Mouse (Mus musculus) limb, embryonic 12.5 days (tissue): Measurements from ENCODE around the gene Aff3. TPM values are rescaled to one million over a fixed set of nuclear protein-coding genes. Genes with fewer than 3 reads are reported as not detected.

Experiments
- ATAC-seq: fragments of 200-750 bp; cut with Nextera tagmentation; 2 replicates; pipeline ENCODE4 v1.8.0; 2017; ENCODE audit warnings: low read depth, moderate TSS enrichment; ENCODE audit not compliant: insufficient number of reproducible peaks, insufficient read depth, low FRiP score, low TSS enrichment
- H3K27ac ChIP-seq: fragments of 300-500 bp; sonication (generic); 2 replicates; pipeline ENCODE4 v1.5.1; 2016; ENCODE audit warnings: mild to moderate bottlenecking, moderate library complexity
- H3K27me3 ChIP-seq: fragments of 300-500 bp; sonication (generic); 2 replicates; pipeline ENCODE4 v1.6.1; 2016; ENCODE audit warnings: mild to moderate bottlenecking, moderate library complexity
- H3K36me3 ChIP-seq: fragments of 300-500 bp; sonication (generic); 2 replicates; pipeline ENCODE4 v1.6.1; 2016; ENCODE audit warnings: mild to moderate bottlenecking, moderate library complexity
- H3K4me1 ChIP-seq: fragments of 300-500 bp; sonication (generic); replicated peaks from 2 replicates; pipeline ENCODE4 v1.6.1; 2016
- H3K4me2 ChIP-seq: fragments of 300-500 bp; sonication (generic); 2 replicates; pipeline ENCODE4 v1.6.1; 2016; ENCODE audit warnings: mild to moderate bottlenecking, moderate library complexity
- H3K4me3 ChIP-seq: fragments of 300-500 bp; sonication (generic); replicated peaks from 2 replicates; pipeline ENCODE4 v1.5.1; 2016; ENCODE audit warnings: mild to moderate bottlenecking
- H3K9ac ChIP-seq: fragments of 300-500 bp; sonication (generic); replicated peaks from 2 replicates; pipeline ENCODE4 v1.6.1; 2016; ENCODE audit warnings: mild to moderate bottlenecking, moderate library complexity
- H3K9me3 ChIP-seq: fragments of 300-500 bp; sonication (generic); 2 replicates; pipeline ENCODE4 v1.6.1; 2016; ENCODE audit warnings: mild to moderate bottlenecking, moderate library complexity
- WGBS: fragments of 180-500 bp; shearing (Covaris S2); methylation state at CpG from one replicate; pipeline ENCODE4 v1.1.7; 2016; 5-methylcytosine and 5-hydroxymethylcytosine counted together
- polyA plus RNA-seq: library from polyadenylated mRNA; unstranded; fragments of >200 nt; fragmentation: Nextera tagmentation; extraction: Ambion mirVana; gene quantifications from 2 replicates; pipeline ENCODE4 v1.2.1, GENCODE M21; 2016

Aff3 gene
- polyA plus RNA-seq, 1 experiment from 2014 or later, result 48.5 TPM

GRCm38 (mm10) chr1:38415511-38415910, 249.2 kb downstream of the Aff3 start:
- no peak overlapping the region for H3K9ac ChIP-seq
- no peaks in the 10 kb centered on the region for H3K27me3 ChIP-seq
- H3K4me2 ChIP-seq, result no peak overlapping the region
- no peak for ATAC-seq
- peaks cover 3% of the 10 kb centered on the region; the same call in 1 of the 2 replicates for H3K36me3 ChIP-seq
- no peaks in the 10 kb centered on the region for H3K9me3 ChIP-seq
- no peak overlapping the region for H3K4me3 ChIP-seq
- no peak overlapping the region for H3K27ac ChIP-seq
- H3K4me1 ChIP-seq, result peaks cover 36% of the 10 kb centered on the region
- 89% methylated on average over 6 of the region's 6 CpGs for WGBS

GRCm38 (mm10) chr1:38411106-38411505, 253.6 kb downstream of the Aff3 start:
- H3K4me2 ChIP-seq, result no peak overlapping the region

GRCm38 (mm10) chr1:38410457-38410856, 254.3 kb downstream of the Aff3 start:
- Histone ChIP-seq H3K27ac (no peak overlapping the region), H3K4me3 (no peak overlapping the region), H3K36me3 (peaks cover 3% of the 10 kb centered on the region; the same call in 1 of the 2 replicates), H3K4me2 (no peak overlapping the region), H3K9ac (no peak overlapping the region), H3K4me1 (peaks cover 24% of the 10 kb centered on the region), H3K9me3 (no peaks in the 10 kb centered on the region), H3K27me3 (no peaks in the 10 kb centered on the region)
- ATAC-seq, result no peak
- 39% methylated on average over 4 of the region's 4 CpGs for WGBS

More at GRCm38 (mm10) chr1:38411106-38411505, 253.6 kb downstream of the Aff3 start:
- H3K36me3 ChIP-seq, result peaks cover 3% of the 10 kb centered on the region; the same call in 1 of the 2 replicates
- 75% methylated on average over 4 of the region's 4 CpGs for WGBS
- no peaks in the 10 kb centered on the region for H3K27me3 ChIP-seq
- no peak overlapping the region for H3K4me3 ChIP-seq
- no peak overlapping the region for H3K9ac ChIP-seq
- no peak for ATAC-seq
- H3K27ac ChIP-seq, result no peak overlapping the region
- peaks cover 24% of the 10 kb centered on the region for H3K4me1 ChIP-seq
- H3K9me3 ChIP-seq, result no peaks in the 10 kb centered on the region

- WGBS, result 80% methylated on average over 3 of the region's 3 CpGs
- no peak overlapping the region for H3K9ac ChIP-seq
- ATAC-seq, result no peak
These were observed 256.5 kb downstream of the Aff3 start for GRCm38 (mm10) chr1:38408241-38408640.

GRCm38 (mm10) chr1:38403781-38404180, 261.0 kb downstream of the Aff3 start:
- Histone ChIP-seq H3K27ac (no peak overlapping the region), H3K36me3 (peaks cover 18% of the 10 kb centered on the region), H3K9ac (no peak overlapping the region), H3K4me3 (no peak overlapping the region), H3K27me3 (no peaks in the 10 kb centered on the region), H3K4me2 (no peak overlapping the region), H3K9me3 (no peaks in the 10 kb centered on the region), H3K4me1 (peaks cover 30% of the 10 kb centered on the region)
- WGBS, result 94% methylated on average over 5 of the region's 5 CpGs
- ATAC-seq, result no peak

More at GRCm38 (mm10) chr1:38408241-38408640, 256.5 kb downstream of the Aff3 start:
- H3K4me3 ChIP-seq, result no peak overlapping the region
- H3K36me3 ChIP-seq, result peaks cover 14% of the 10 kb centered on the region
- no peak overlapping the region for H3K4me2 ChIP-seq
- H3K4me1 ChIP-seq, result peaks cover 24% of the 10 kb centered on the region
- no peaks in the 10 kb centered on the region for H3K27me3 ChIP-seq
- no peaks in the 10 kb centered on the region for H3K9me3 ChIP-seq
- no peak overlapping the region for H3K27ac ChIP-seq

- Histone ChIP-seq H3K9ac (no peak overlapping the region), H3K4me2 (no peak overlapping the region), H3K4me1 (peaks cover 40% of the 10 kb centered on the region), H3K27ac (no peak overlapping the region), H3K4me3 (no peak overlapping the region), H3K36me3 (peaks cover 18% of the 10 kb centered on the region), H3K9me3 (no peaks in the 10 kb centered on the region), H3K27me3 (no peaks in the 10 kb centered on the region)
- no peak for ATAC-seq
- WGBS, result 71% methylated on average over 4 of the region's 4 CpGs
These were observed 262.9 kb downstream of the Aff3 start for GRCm38 (mm10) chr1:38401856-38402255.

GRCm38 (mm10) chr1:38399269-38399668, 265.5 kb downstream of the Aff3 start:
- Histone ChIP-seq H3K36me3 (peaks cover 9% of the 10 kb centered on the region; the same call in 1 of the 2 replicates), H3K4me1 (peaks cover 58% of the 10 kb centered on the region), H3K9ac (no peak overlapping the region), H3K9me3 (no peaks in the 10 kb centered on the region), H3K4me2 (no peak overlapping the region), H3K4me3 (no peak overlapping the region), H3K27me3 (no peaks in the 10 kb centered on the region), H3K27ac (peak overlapping the region; percentile 23; the same call in 1 of the 2 replicates)
- ATAC-seq, result no peak
- 83% methylated on average over 10 of the region's 10 CpGs for WGBS

- H3K27ac ChIP-seq, result no peak overlapping the region
- WGBS, result 65% methylated on average over 5 of the region's 5 CpGs
- no peaks in the 10 kb centered on the region for H3K9me3 ChIP-seq
- no peak overlapping the region for H3K4me3 ChIP-seq
- H3K27me3 ChIP-seq, result no peaks in the 10 kb centered on the region
- H3K4me1 ChIP-seq, result peaks cover 65% of the 10 kb centered on the region
- no peak overlapping the region for H3K4me2 ChIP-seq
- H3K36me3 ChIP-seq, result peaks cover 4% of the 10 kb centered on the region; the same call in 1 of the 2 replicates
- no peak for ATAC-seq
- no peak overlapping the region for H3K9ac ChIP-seq
These were observed 266.2 kb downstream of the Aff3 start for GRCm38 (mm10) chr1:38398566-38398965.

GRCm38 (mm10) chr1:38395194-38395681, 269.5 kb downstream of the Aff3 start:
- Histone ChIP-seq H3K27ac (peak overlapping the region; percentile 68), H3K27me3 (no peaks in the 10 kb centered on the region), H3K4me1 (peaks cover 55% of the 10 kb centered on the region), H3K9me3 (no peaks in the 10 kb centered on the region), H3K36me3 (peaks cover 4% of the 10 kb centered on the region; the same call in 1 of the 2 replicates), H3K9ac (no peak overlapping the region), H3K4me3 (no peak overlapping the region), H3K4me2 (no peak overlapping the region)
- WGBS, result 42% methylated on average over 11 of the region's 11 CpGs
- ATAC-seq, result no peak

- no peak for ATAC-seq
- H3K4me1 ChIP-seq, result peaks cover 54% of the 10 kb centered on the region
- H3K9me3 ChIP-seq, result no peaks in the 10 kb centered on the region
- H3K9ac ChIP-seq, result no peak overlapping the region
- H3K36me3 ChIP-seq, result no peaks in the 10 kb centered on the region; the same call in 1 of the 2 replicates
- peak overlapping the region; percentile 68 for H3K27ac ChIP-seq
- WGBS, result 36% methylated on average over 5 of the region's 5 CpGs
- no peaks in the 10 kb centered on the region for H3K27me3 ChIP-seq
- H3K4me3 ChIP-seq, result no peak overlapping the region
- H3K4me2 ChIP-seq, result no peak overlapping the region
These were observed 270.3 kb downstream of the Aff3 start for GRCm38 (mm10) chr1:38394493-38394892.

GRCm38 (mm10) chr1:38393516-38393915, 271.2 kb downstream of the Aff3 start:
- H3K9me3 ChIP-seq, result no peaks in the 10 kb centered on the region
- H3K9ac ChIP-seq, result no peak overlapping the region
- H3K36me3 ChIP-seq, result no peaks in the 10 kb centered on the region; the same call in 1 of the 2 replicates
- no peak overlapping the region for H3K4me3 ChIP-seq
- no peak overlapping the region; the same call in 1 of the 2 replicates for H3K27ac ChIP-seq
- H3K4me2 ChIP-seq, result no peak overlapping the region
- WGBS, result 48% methylated on average over 6 of the region's 6 CpGs
- 0 out of 2 replicates have a peak, but pooled peaks have one; percentile 21 for ATAC-seq
- H3K27me3 ChIP-seq, result no peaks in the 10 kb centered on the region
- H3K4me1 ChIP-seq, result peaks cover 47% of the 10 kb centered on the region

GRCm38 (mm10) chr1:38392928-38393327, 271.8 kb downstream of the Aff3 start:
- no peak overlapping the region for H3K4me3 ChIP-seq
- peaks cover 44% of the 10 kb centered on the region for H3K4me1 ChIP-seq
- no peaks in the 10 kb centered on the region for H3K27me3 ChIP-seq
- H3K4me2 ChIP-seq, result no peak overlapping the region
- no peaks in the 10 kb centered on the region; the same call in 1 of the 2 replicates for H3K36me3 ChIP-seq
- ATAC-seq, result no peak
- no peaks in the 10 kb centered on the region for H3K9me3 ChIP-seq
- WGBS, result 56% methylated on average over 2 of the region's 2 CpGs
- no peak overlapping the region for H3K9ac ChIP-seq
- H3K27ac ChIP-seq, result no peak overlapping the region
